Mouse (Mus musculus) myocyte (in vitro differentiated cells): ENCODE data around the gene Aspa.

Experiments
- CEBPB ChIP-seq: IDR thresholded peaks from 2 replicates; pipeline ENCODE4 v1.6.1; 2011; ENCODE audit warnings: mild to moderate bottlenecking, moderate library complexity; ENCODE audit not compliant: poor library complexity, insufficient read depth, severe bottlenecking
- E2F4 ChIP-seq: IDR thresholded peaks from one replicate; pipeline ENCODE4 v1.6.1; 2011; ENCODE audit warnings: mild to moderate bottlenecking, control low read depth, moderate library complexity; ENCODE audit not compliant: insufficient read depth
- MAX ChIP-seq: IDR thresholded peaks from one replicate; pipeline ENCODE4 v1.6.1; 2011; ENCODE audit warnings: low read depth, mild to moderate bottlenecking, control low read depth
- MYOD1 ChIP-seq, 3 experiments: IDR thresholded peaks; one replicate each; pipeline ENCODE4 v1.6.1; 2011; ENCODE audit warnings: control low read depth in 2 of 3, low read depth in 2 of 3, mild to moderate bottlenecking in 2 of 3, moderate library complexity in 1 of 3; ENCODE audit not compliant: insufficient read length in 2 of 3, control insufficient read depth in 1 of 3
- MYOG ChIP-seq, 3 experiments: IDR thresholded peaks; one replicate each; pipeline ENCODE4 v1.6.1; 2011; ENCODE audit warnings: control low read depth in 2 of 3, low read depth in 2 of 3, mild to moderate bottlenecking in 2 of 3; ENCODE audit not compliant: insufficient read length in 2 of 3, control insufficient read depth in 1 of 3, insufficient read depth in 1 of 3
- POLR2A ChIP-seq: IDR thresholded peaks from one replicate; pipeline ENCODE4 v1.6.1; 2011; ENCODE audit warnings: low read depth, mild to moderate bottlenecking, control low read depth, moderate library complexity; ENCODE audit not compliant: insufficient read length
- POLR2AphosphoS2 ChIP-seq: IDR thresholded peaks from one replicate; pipeline ENCODE4 v1.6.1; 2011; ENCODE audit warnings: low read depth, control low read depth; ENCODE audit not compliant: insufficient read length
- REST ChIP-seq: IDR thresholded peaks from one replicate; pipeline ENCODE4 v1.6.1; 2011; ENCODE audit warnings: mild to moderate bottlenecking, control low read depth, moderate library complexity; ENCODE audit not compliant: insufficient read depth, insufficient read length
- SRF ChIP-seq: IDR thresholded peaks from one replicate; pipeline ENCODE4 v1.6.1; 2011; ENCODE audit warnings: low read depth; ENCODE audit not compliant: control insufficient read depth, insufficient read length
- TCF12 ChIP-seq: IDR thresholded peaks from one replicate; pipeline ENCODE4 v1.6.1; 2011; ENCODE audit warnings: mild to moderate bottlenecking, control low read depth; ENCODE audit not compliant: poor library complexity, insufficient read depth, severe bottlenecking
- USF1 ChIP-seq: IDR thresholded peaks from one replicate; pipeline ENCODE4 v1.6.1; 2011; ENCODE audit warnings: low read depth, mild to moderate bottlenecking, control low read depth, moderate library complexity

- no peak for TF ChIP-seq CEBPB
- TF ChIP-seq MAX = no peak
- no peak for TF ChIP-seq POLR2A
- no peak for TF ChIP-seq MYOG (IDR thresholded peaks at IDR 0.05; ENCODE audit: control insufficient read depth in 1 of 3, insufficient read depth in 1 of 3, insufficient read length in 2 of 3, low read depth in 2 of 3)
- no peak for TF ChIP-seq USF1
- no peak for TF ChIP-seq TCF12
- TF ChIP-seq E2F4 = no peak
- no peak for TF ChIP-seq POLR2AphosphoS2
- TF ChIP-seq MYOD1 (IDR thresholded peaks at IDR 0.05; ENCODE audit: control insufficient read depth in 1 of 3, insufficient read length in 2 of 3, low read depth in 2 of 3) = no peak
- TF ChIP-seq REST = no peak
- TF ChIP-seq SRF = no peak
Observed at GRCm38 (mm10) chr11:73336919-73337318, 7.5 kb upstream of the Aspa start.
